Mouse (Mus musculus): ENCODE measurements around the gene Gm49358.

DNA sequence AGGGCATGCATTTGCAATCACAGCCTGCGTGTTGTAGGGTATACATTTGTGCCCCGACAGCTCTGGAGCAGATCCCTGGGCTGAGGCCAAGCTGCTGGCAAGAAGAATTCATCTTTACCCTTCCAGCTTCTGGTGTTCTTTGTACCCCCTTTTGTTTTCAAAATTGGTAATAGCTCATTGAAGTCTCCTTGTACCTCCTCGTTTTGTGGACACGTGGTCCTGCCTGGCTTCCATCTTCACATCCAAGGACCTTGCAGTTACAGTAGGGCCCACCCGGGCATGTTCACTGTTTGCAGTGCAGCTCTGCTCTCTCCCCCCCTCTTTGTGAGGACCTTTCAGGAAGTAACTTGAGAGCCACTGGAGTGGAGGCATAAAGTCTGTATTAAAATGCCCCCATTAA, 24.4 kb downstream of the Gm49358 start:
- TF ChIP-seq CTCF (conservative IDR thresholded peaks at IDR 0.05; ENCODE audit: low read length) (no peak), POU5F1 (IDR thresholded peaks at IDR 0.05; ENCODE audit: borderline replicate concordance, low read length) (no peak), NANOG (IDR thresholded peaks at IDR 0.05; ENCODE audit: borderline replicate concordance, low read length) (no peak)

Measured in E14TG2a.4 (cell line).